Mouse (Mus musculus) CH12.LX (cell line): Measurements from ENCODE around the gene Fbxo31. TPM values are rescaled to one million over a fixed set of nuclear protein-coding genes. Genes with fewer than 3 reads are reported as not detected.
A peak's percentile ranks its signal among the peaks of the same experiment; 100 is the strongest.

Source experiments
- DNase-seq: peaks from one replicate; pipeline ENCODE4 v3.0.0-alpha.2; 2013; ENCODE audit errors: extremely low read depth
- H3K27ac ChIP-seq: 2 replicates; pipeline ENCODE4 v1.5.1; 2012; ENCODE audit warnings: low read depth, mild to moderate bottlenecking, control low read depth, moderate library complexity; ENCODE audit not compliant: insufficient read depth
- H3K27me3 ChIP-seq: replicated peaks from 2 replicates; pipeline ENCODE3; 2012; ENCODE audit warnings: inconsistent platforms
- H3K36me3 ChIP-seq, 2 experiments: replicated peaks in 1 of 2; 2 replicates each; pipeline versions ENCODE3 to v1.6.1; 2012; ENCODE audit warnings: inconsistent platforms in 1 of 2, low read length in 1 of 2, mild to moderate bottlenecking in 1 of 2, mixed read lengths in 1 of 2, moderate library complexity in 1 of 2; ENCODE audit not compliant: control insufficient read depth in 1 of 2, insufficient read depth in 1 of 2
- H3K4me1 ChIP-seq, 2 experiments: 2 replicates each; pipeline ENCODE4 v1.6.1; 2012; ENCODE audit warnings: inconsistent platforms in 1 of 2, moderate library complexity in 1 of 2; ENCODE audit not compliant: insufficient read depth in 2 of 2, control insufficient read depth in 1 of 2
- H3K4me2 ChIP-seq: 2 replicates; pipeline ENCODE4 v1.6.1; 2012; ENCODE audit warnings: low read depth, mild to moderate bottlenecking, control low read depth; ENCODE audit not compliant: poor library complexity, insufficient read depth, severe bottlenecking
- H3K4me3 ChIP-seq, 3 experiments: fragments of 150-350 bp in 1 of 3; sonication (generic) in 1 of 3; replicated peaks in 1 of 3; 2 replicates each; pipeline versions ENCODE3 to v1.5.1; 2011 to 2012; ENCODE audit warnings: low read depth in 2 of 3, low read length in 2 of 3, mild to moderate bottlenecking in 2 of 3, moderate library complexity in 2 of 3, control low read depth in 1 of 3, improper control_type of control experiment in 1 of 3, inconsistent platforms in 1 of 3, mixed read lengths in 1 of 3; ENCODE audit not compliant: poor library complexity in 1 of 3
- H3K79me2 ChIP-seq: replicated peaks from 2 replicates; pipeline ENCODE4 v1.6.1; 2012; ENCODE audit warnings: mild to moderate bottlenecking, moderate library complexity; ENCODE audit not compliant: control insufficient read depth, poor library complexity, insufficient read depth, severe bottlenecking; ENCODE audit errors: extremely low read depth
- H3K9ac ChIP-seq: 2 replicates; pipeline ENCODE4 v1.6.1; 2012; ENCODE audit warnings: low read depth, mild to moderate bottlenecking, control low read depth, moderate library complexity; ENCODE audit not compliant: insufficient read depth
- H3K9me3 ChIP-seq: replicated peaks from 2 replicates; pipeline ENCODE3; 2012; ENCODE audit warnings: low read length, inconsistent platforms, mixed read lengths
- BHLHE40 ChIP-seq: IDR thresholded peaks from 2 replicates; pipeline ENCODE4 v1.6.1; 2011; ENCODE audit warnings: mild to moderate bottlenecking, low read depth, low read length, improper control_type of control experiment
- CHD1 ChIP-seq: IDR thresholded peaks from 2 replicates; pipeline ENCODE4 v1.6.1; 2012; ENCODE audit warnings: low read depth, low read length, improper control_type of control experiment, inconsistent platforms
- CTCF ChIP-seq, 2 experiments: IDR thresholded peaks in 1 of 2; conservative IDR thresholded peaks in 1 of 2; 2 replicates each; pipeline ENCODE4 v1.5.1; 2011 to 2012; ENCODE audit warnings: low read depth in 2 of 2, low read length in 2 of 2, improper control_type of control experiment in 1 of 2, inconsistent platforms in 1 of 2, mild to moderate bottlenecking in 1 of 2, moderate library complexity in 1 of 2
- EP300 ChIP-seq: IDR thresholded peaks from 2 replicates; pipeline ENCODE4 v1.6.1; 2011; ENCODE audit warnings: low read length, improper control_type of control experiment
- ETS1 ChIP-seq: conservative IDR thresholded peaks from 2 replicates; pipeline ENCODE4 v1.6.1; 2012; ENCODE audit warnings: low read depth, mild to moderate bottlenecking, inconsistent platforms, low read length, improper control_type of control experiment, moderate library complexity
- IRF4 ChIP-seq: IDR thresholded peaks from 2 replicates; pipeline ENCODE4 v1.6.1; 2014; ENCODE audit warnings: low read depth, mild to moderate bottlenecking, inconsistent platforms, low read length, improper control_type of control experiment
- JUN ChIP-seq: IDR thresholded peaks from 2 replicates; pipeline ENCODE4 v1.6.1; 2011; ENCODE audit warnings: low read depth, mild to moderate bottlenecking, low read length, improper control_type of control experiment, moderate library complexity; ENCODE audit not compliant: insufficient read depth
- JUND ChIP-seq: conservative IDR thresholded peaks from 2 replicates; pipeline ENCODE4 v1.6.1; 2011; ENCODE audit warnings: low read depth, low read length, improper control_type of control experiment
- MAFK ChIP-seq: IDR thresholded peaks from 2 replicates; pipeline ENCODE4 v1.6.1; 2011; ENCODE audit warnings: low read length, improper control_type of control experiment; ENCODE audit not compliant: insufficient replicate concordance
- MAX ChIP-seq: IDR thresholded peaks from 2 replicates; pipeline ENCODE4 v1.6.1; 2011; ENCODE audit warnings: low read length, improper control_type of control experiment
- MAZ ChIP-seq: IDR thresholded peaks from 2 replicates; pipeline ENCODE4 v1.6.1; 2012; ENCODE audit warnings: low read depth, mild to moderate bottlenecking, inconsistent platforms, low read length, improper control_type of control experiment, moderate library complexity
- MEF2A ChIP-seq: IDR thresholded peaks from 2 replicates; pipeline ENCODE4 v1.6.1; 2014; ENCODE audit warnings: low read depth, mild to moderate bottlenecking, inconsistent platforms, low read length, improper control_type of control experiment, borderline replicate concordance
- MXI1 ChIP-seq: IDR thresholded peaks from 2 replicates; pipeline ENCODE4 v1.6.1; 2011; ENCODE audit warnings: mild to moderate bottlenecking, low read depth, low read length, improper control_type of control experiment
- MYC ChIP-seq: IDR thresholded peaks from 2 replicates; pipeline ENCODE4 v1.6.1; 2011; ENCODE audit warnings: low read depth, mild to moderate bottlenecking, improper control_type of control experiment, low read length
- NELFE ChIP-seq: IDR thresholded peaks from 2 replicates; pipeline ENCODE4 v1.6.1; 2011; ENCODE audit warnings: low read depth, low read length, improper control_type of control experiment
- NRF1 ChIP-seq: IDR thresholded peaks from 2 replicates; pipeline ENCODE4 v1.6.1; 2014; ENCODE audit warnings: low read depth, mild to moderate bottlenecking, inconsistent platforms, low read length, improper control_type of control experiment, moderate library complexity
- PAX5 ChIP-seq: IDR thresholded peaks from 2 replicates; pipeline ENCODE4 v1.6.1; 2012; ENCODE audit warnings: low read length, inconsistent platforms, mixed read lengths
- POLR2A ChIP-seq: IDR thresholded peaks from 2 replicates; pipeline ENCODE4 v1.6.1; 2011; ENCODE audit warnings: low read depth, mild to moderate bottlenecking, improper control_type of control experiment, low read length
- RAD21 ChIP-seq: IDR thresholded peaks from 2 replicates; pipeline ENCODE4 v1.6.1; 2011; ENCODE audit warnings: low read depth, mild to moderate bottlenecking, low read length, improper control_type of control experiment, moderate library complexity
- RCOR1 ChIP-seq: conservative IDR thresholded peaks from 2 replicates; pipeline ENCODE4 v1.6.1; 2012; ENCODE audit warnings: low read depth, mild to moderate bottlenecking, inconsistent platforms, low read length, improper control_type of control experiment
- SMC3 ChIP-seq: IDR thresholded peaks from 2 replicates; pipeline ENCODE4 v1.6.1; 2011; ENCODE audit warnings: low read depth, low read length, improper control_type of control experiment
- TBP ChIP-seq: conservative IDR thresholded peaks from 2 replicates; pipeline ENCODE4 v1.6.1; 2011; ENCODE audit warnings: low read depth, low read length, improper control_type of control experiment
- UBTF ChIP-seq: IDR thresholded peaks from 2 replicates; pipeline ENCODE4 v1.6.1; 2012; ENCODE audit warnings: low read depth, mild to moderate bottlenecking, inconsistent platforms, low read length, improper control_type of control experiment, moderate library complexity
- USF1 ChIP-seq: IDR thresholded peaks from 2 replicates; pipeline ENCODE4 v1.6.1; 2014; ENCODE audit warnings: low read depth, mild to moderate bottlenecking, inconsistent platforms, low read length, improper control_type of control experiment
- USF2 ChIP-seq: conservative IDR thresholded peaks from 2 replicates; pipeline ENCODE4 v1.6.1; 2011; ENCODE audit warnings: low read depth, low read length, improper control_type of control experiment
- ZC3H11A ChIP-seq: IDR thresholded peaks from 2 replicates; pipeline ENCODE4 v1.6.1; 2012; ENCODE audit warnings: low read depth, mild to moderate bottlenecking, inconsistent platforms, low read length, improper control_type of control experiment
- ZMIZ1 ChIP-seq: IDR thresholded peaks from 2 replicates; pipeline ENCODE4 v1.6.1; 2012; ENCODE audit warnings: low read depth, mild to moderate bottlenecking, inconsistent platforms, low read length, improper control_type of control experiment
- dilution Hi-C: fragments of 300-500 bp; cut with MboI; formaldehyde crosslinking; loops from 2 replicates; pipeline ENCODE4 v1.14.3; 2020; ENCODE audit warnings: low sequenced_read_pairs; ENCODE audit not compliant: extremely low pct_unique_long_range_greater_than_20kb, extremely low pct_ligation_motif_present
- in situ Hi-C: fragments of 300-500 bp; cut with MboI; formaldehyde crosslinking; loops from 3 replicates; pipeline ENCODE4 v1.14.3; 2019; ENCODE audit warnings: low sequenced_read_pairs, low pct_ligation_motif_present, low pct_unique_long_range_greater_than_20kb, mixed read lengths
- polyA plus RNA-seq: library from polyadenylated mRNA; unstranded; fragments of >175 nt; gene quantifications from 2 replicates; pipeline ENCODE4 v1.2.1, GENCODE M21; 2012; ENCODE audit warnings: low read depth; ENCODE audit not compliant: insufficient read length
- total RNA-seq, 2 experiments: library from RNA; depleted of rRNA; stranded (reverse); fragments of 300-350 nt in 1 of 2; fragments of >200 nt in 1 of 2; gene quantifications; 2 replicates each; pipeline ENCODE4 v1.2.3; 2012 to 2014

Gene Fbxo31
- total and polyA plus RNA-seq, 3 experiments: 13.2 to 24.7 (median 14.2) TPM

GRCm38 (mm10) chr8:121532381-121532780, 46.2 kb downstream of the Fbxo31 start:
- H3K36me3 ChIP-seq: no peaks in the 10 kb centered on the region
- peaks cover 0 to 2% of the 10 kb centered on the region in 2 experiments; a peak in 1 of 4 replicates for H3K4me1 ChIP-seq
- no peak overlapping the region for H3K4me3 ChIP-seq
- DNase-seq: peak; percentile 10
- H3K27me3 ChIP-seq: peaks cover 48% of the 10 kb centered on the region
- no peak overlapping the region for H3K9ac ChIP-seq
- peaks cover 4% of the 10 kb centered on the region for H3K9me3 ChIP-seq
- dilution Hi-C loops (no loop called here), in situ Hi-C loops (no loop called here)
- no peak overlapping the region for H3K4me2 ChIP-seq
- no peak overlapping the region for H3K27ac ChIP-seq
- TF ChIP-seq RCOR1 (no peak), CTCF (conservative IDR thresholded peaks at IDR 0.05 in 1 of 2, IDR thresholded peaks at IDR 0.05 in 1 of 2; ENCODE audit: low read depth in 2 of 2, low read length in 2 of 2) (peak; percentile 21 to 62; a peak in 2 of 4 replicates), PAX5 (no peak), SMC3 (peak; percentile 25; the same call in 1 of the 2 replicates), POLR2A (no peak), MAFK (no peak), ZC3H11A (no peak), RAD21 (peak; percentile 38), ETS1 (no peak)
- no peaks in the 10 kb centered on the region for H3K79me2 ChIP-seq

DNA sequence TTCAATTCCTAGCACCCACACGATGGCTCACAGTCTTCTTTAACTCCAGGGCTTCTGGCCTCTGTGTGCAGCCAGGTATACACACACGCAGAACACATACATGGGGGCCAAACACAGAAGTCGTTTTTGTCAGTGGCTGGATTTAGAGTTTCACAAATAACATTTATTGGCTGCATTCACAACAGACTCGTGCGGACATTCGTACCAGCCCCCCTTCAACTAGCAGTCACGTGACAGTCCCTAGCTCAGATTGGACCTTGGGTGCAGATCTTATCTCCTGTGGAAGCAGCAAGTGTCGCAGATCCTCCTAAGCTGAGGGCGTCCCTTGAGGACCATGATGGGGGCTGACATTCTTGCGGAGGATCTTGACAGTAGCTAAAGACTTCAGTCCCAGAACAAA, 48.0 kb downstream of the Fbxo31 start:
- Histone ChIP-seq H3K9me3 (no peaks in the 10 kb centered on the region), H3K79me2 (no peaks in the 10 kb centered on the region), H3K27me3 (peaks cover 65% of the 10 kb centered on the region), H3K4me1 (peaks cover 0 to 2% of the 10 kb centered on the region in 2 experiments; a peak in 1 of 4 replicates), H3K36me3 (no peaks in the 10 kb centered on the region), H3K9ac (no peak overlapping the region), H3K4me2 (no peak overlapping the region), H3K27ac (no peak overlapping the region), H3K4me3 (no peak overlapping the region)
- TF ChIP-seq EP300 (no peak), USF2 (no peak), UBTF (no peak)
- dilution Hi-C loops: no loop called here
- in situ Hi-C loops: no loop called here
- no peak for DNase-seq

GRCm38 (mm10) chr8:121528790-121529189, 49.8 kb downstream of the Fbxo31 start:
- Histone ChIP-seq H3K9me3 (no peaks in the 10 kb centered on the region), H3K79me2 (no peaks in the 10 kb centered on the region), H3K27me3 (peaks cover 71% of the 10 kb centered on the region), H3K36me3 (no peaks in the 10 kb centered on the region), H3K4me1 (peaks cover 0 to 2% of the 10 kb centered on the region in 2 experiments; a peak in 1 of 4 replicates), H3K9ac (no peak overlapping the region)
- no peak for DNase-seq
- no peak for TF ChIP-seq USF1
- no peak for TF ChIP-seq POLR2A
- no peak for TF ChIP-seq ZMIZ1
- no peak for TF ChIP-seq JUND
- no peak for TF ChIP-seq MAX
- no peak for TF ChIP-seq MAZ
- TF ChIP-seq BHLHE40: no peak
- TF ChIP-seq NELFE: no peak
- no peak for TF ChIP-seq MEF2A
- TF ChIP-seq CHD1: no peak
- TF ChIP-seq USF2: no peak
- no peak for TF ChIP-seq TBP
- no peak for TF ChIP-seq ZC3H11A
- no peak for TF ChIP-seq NRF1
- TF ChIP-seq MYC: no peak
- no peak for TF ChIP-seq IRF4
- TF ChIP-seq JUN: no peak
- TF ChIP-seq EP300: no peak
- no peak for TF ChIP-seq MXI1
- TF ChIP-seq, all 38 proteins: peak for 0
- Histone ChIP-seq H3K27ac (no peak overlapping the region), H3K4me2 (no peak overlapping the region), H3K4me3 (no peak overlapping the region)
- in situ Hi-C loops: no loop called here
- dilution Hi-C loops: no loop called here
